10 mouse cellular contexts compared by ENCODE assay signal in the genomic region with DNA sequence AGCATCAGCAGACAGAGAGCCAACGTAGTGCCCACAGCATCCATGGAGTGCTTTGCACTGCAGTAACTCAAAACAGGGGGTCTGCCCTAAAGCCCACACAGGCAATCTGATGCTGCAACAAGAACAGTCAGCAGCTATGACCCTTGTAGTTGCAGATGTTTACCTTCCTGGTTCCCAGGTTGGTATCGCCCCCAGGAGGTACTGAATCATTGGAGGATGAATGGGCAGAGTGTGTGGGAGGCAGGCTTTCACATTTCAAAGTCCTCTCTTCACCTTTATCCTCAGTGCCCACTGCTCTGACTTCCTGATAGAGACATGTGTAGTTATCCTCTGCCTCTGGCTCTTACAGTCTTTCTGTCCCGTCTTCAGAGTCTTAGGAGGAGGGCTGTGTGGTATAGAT.
"Had no signal": no experiment of that assay in that cellular context is flagged by ENCODE, and none has a peak within 500 bp of the region (broad histone marks: within the 10 kb centered on the region; RNA-seq: fewer than 3 reads in every experiment).

No protein-coding gene starts in this region.

- H3K4me3 ChIP-seq: hindbrain, embryonic 15.5 days; layer of hippocampus, adult 2 months; limb, embryonic 13.5 days; midbrain, embryonic 12.5 days; neural tube, embryonic 13.5 days had no signal

- H3K4me2 ChIP-seq: hindbrain, embryonic 15.5 days; limb, embryonic 13.5 days; midbrain, embryonic 12.5 days; neural tube, embryonic 13.5 days had no signal

- H3K9me3 ChIP-seq: hindbrain, embryonic 15.5 days; limb, embryonic 13.5 days; neural tube, embryonic 13.5 days had no signal

- H3K36me3 ChIP-seq: hindbrain, embryonic 15.5 days; limb, embryonic 13.5 days; midbrain, embryonic 12.5 days; neural tube, embryonic 13.5 days had no signal

- DNase-seq: left cerebral cortex, postnatal 4 days; lung, adult 18-20 months; right cerebral cortex, postnatal 25 days; thymus, postnatal 36 days had no signal

- ATAC-seq: midbrain, embryonic 16.5 days had no signal

- H3K9ac ChIP-seq: hindbrain, embryonic 15.5 days; limb, embryonic 13.5 days; midbrain, embryonic 12.5 days; neural tube, embryonic 13.5 days had no signal

- H3K27ac ChIP-seq: hindbrain, embryonic 15.5 days; layer of hippocampus, adult 2 months; limb, embryonic 13.5 days; midbrain, embryonic 12.5 days; neural tube, embryonic 13.5 days had no signal

- H3K27me3 ChIP-seq: limb, embryonic 13.5 days; neural tube, embryonic 13.5 days had no signal
